Mouse (Mus musculus) splenic B cell, adult 2 months (primary cell): ENCODE measurements at regions not wholly inside any gene's neighbourhood (a gene's known extent, or its start where the extent isn't known, plus 50 kb on each side); places are given as distances from the start of the nearest gene placed in this dataset.

Source experiments
- DNase-seq: peaks from one replicate; pipeline ENCODE4 v3.0.0-alpha.2; 2011; ENCODE audit warnings: low read depth, low spot score
- H3K27me3 ChIP-seq: 2 replicates; pipeline ENCODE4 v1.6.1; 2012; ENCODE audit warnings: mild to moderate bottlenecking, low read length, moderate library complexity, mixed read lengths; ENCODE audit not compliant: control insufficient read depth, poor library complexity, insufficient read depth, severe bottlenecking
- H3K36me3 ChIP-seq: 2 replicates; pipeline ENCODE4 v1.6.1; 2012; ENCODE audit warnings: mild to moderate bottlenecking, low read length, moderate library complexity, mixed read lengths; ENCODE audit not compliant: control insufficient read depth, poor library complexity, insufficient read depth, severe bottlenecking

DNA sequence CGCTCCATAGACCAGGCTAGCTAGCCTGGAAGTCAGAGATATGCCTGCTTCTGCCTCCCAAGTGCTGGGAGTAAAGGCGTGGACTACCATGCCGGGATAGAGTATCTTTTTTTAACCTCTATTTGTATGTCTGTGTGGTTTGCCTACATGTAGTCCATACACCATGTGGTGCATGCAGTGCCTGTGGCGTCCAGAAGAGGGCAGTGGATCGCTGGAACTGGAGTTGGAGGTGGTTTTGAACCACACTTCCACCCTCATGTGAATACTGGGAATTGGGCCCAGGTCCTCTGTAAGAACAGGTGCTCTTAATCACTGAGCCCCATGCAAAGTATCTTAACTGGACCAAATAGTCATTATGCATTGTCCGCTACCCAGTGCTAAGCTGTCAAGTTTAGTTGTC, 306.2 kb downstream of the H2al1j start:
- Histone ChIP-seq H3K27me3 (no peaks in the 10 kb centered on the region), H3K36me3 (no peaks in the 10 kb centered on the region)
- DNase-seq = peak; percentile 58

GRCm38 (mm10) chrX:11644484-11644883, 316.9 kb downstream of the H2al1j start:
- Histone ChIP-seq H3K27me3 (no peaks in the 10 kb centered on the region), H3K36me3 (no peaks in the 10 kb centered on the region)
- no peak for DNase-seq

- Histone ChIP-seq H3K36me3 (no peaks in the 10 kb centered on the region), H3K27me3 (no peaks in the 10 kb centered on the region)
- peak; percentile 33 for DNase-seq
Measured at GRCm38 (mm10) chrX:11646681-11647526, 319.3 kb downstream of the H2al1j start.

DNA sequence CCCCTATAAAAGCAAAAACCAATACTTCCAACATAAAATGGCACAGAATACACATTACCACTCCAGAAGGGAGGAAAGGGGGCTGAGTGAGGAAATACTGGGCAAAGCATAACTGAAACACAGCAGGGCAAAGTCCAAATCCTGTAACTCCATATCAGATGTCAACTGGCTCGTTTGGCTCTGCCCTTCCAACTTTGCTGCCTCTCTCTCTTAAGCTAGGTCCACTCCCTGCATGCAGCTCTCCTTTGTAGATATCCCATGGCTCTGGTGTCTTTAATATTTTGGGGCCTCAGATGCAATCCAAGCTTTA, 319.9 kb downstream of the H2al1j start:
- no peak for DNase-seq
- Histone ChIP-seq H3K27me3 (no peaks in the 10 kb centered on the region), H3K36me3 (no peaks in the 10 kb centered on the region)

DNA sequence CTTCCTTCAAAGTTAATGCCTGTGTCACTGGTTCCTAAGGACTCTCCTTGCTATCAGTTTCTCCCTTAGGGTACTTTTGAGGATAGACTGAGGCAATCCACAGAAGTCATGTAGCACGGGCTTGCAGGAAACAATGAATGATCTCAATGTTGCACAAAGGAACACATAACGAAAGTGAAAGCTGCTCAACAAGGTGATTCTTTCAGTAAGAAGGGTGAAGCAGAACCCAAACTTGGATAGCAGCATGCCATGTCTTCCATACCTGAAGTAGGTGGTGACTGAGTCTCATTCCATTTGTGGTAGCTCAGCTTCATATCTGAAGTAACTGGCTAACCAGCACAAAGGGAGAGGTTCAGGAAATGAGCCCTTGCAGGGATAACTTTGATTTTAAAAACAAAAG, 325.7 kb downstream of the H2al1j start:
- no peaks in the 10 kb centered on the region for H3K36me3 ChIP-seq
- peak; percentile 19 for DNase-seq
- no peaks in the 10 kb centered on the region for H3K27me3 ChIP-seq

DNA sequence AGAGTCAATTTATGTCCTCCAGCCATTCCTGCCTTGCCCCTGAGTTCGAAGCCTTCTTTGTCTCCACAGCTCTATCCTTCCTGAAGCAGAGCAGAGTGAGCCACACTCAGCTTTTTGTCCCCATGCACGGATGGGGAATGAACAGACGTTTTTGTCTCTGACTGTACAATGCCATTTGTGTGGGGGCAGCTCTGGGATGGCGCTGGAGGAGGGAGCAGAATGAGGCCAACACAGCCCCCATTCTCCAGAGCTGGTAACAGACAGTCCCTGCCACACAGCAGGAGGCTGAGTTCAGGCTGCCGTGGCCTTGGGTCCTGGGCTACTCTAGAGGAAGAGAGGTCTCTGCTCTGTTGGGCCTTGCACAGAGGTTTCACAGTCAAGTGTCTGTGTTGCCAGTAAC, 327.4 kb downstream of the H2al1j start:
- no peak for DNase-seq
- H3K36me3 ChIP-seq = no peaks in the 10 kb centered on the region
- H3K27me3 ChIP-seq = no peaks in the 10 kb centered on the region

DNA sequence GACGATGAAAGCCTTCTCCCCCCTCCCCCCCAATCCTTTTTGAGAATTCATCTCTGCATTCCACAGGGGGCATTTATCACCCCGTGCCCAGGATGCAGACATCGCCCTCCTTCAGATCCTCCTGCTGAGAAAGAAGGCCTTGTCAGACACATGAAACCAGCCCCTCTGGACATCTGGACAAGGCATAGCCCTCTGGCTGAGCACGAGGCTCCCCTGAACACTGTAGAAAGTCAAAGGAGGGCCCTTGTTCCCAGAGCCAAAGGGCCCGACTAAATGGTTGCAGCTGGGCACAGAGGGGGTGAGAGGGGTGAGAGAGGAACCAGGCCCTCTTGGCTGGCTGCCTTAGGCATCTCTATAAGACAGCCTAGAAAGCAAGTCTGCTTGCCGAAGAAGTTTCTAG, 327.8 kb downstream of the H2al1j start:
- no peak for DNase-seq
- no peaks in the 10 kb centered on the region for H3K27me3 ChIP-seq
- no peaks in the 10 kb centered on the region for H3K36me3 ChIP-seq

GRCm38 (mm10) chrX:11657606-11658254, 330.1 kb downstream of the H2al1j start:
- Histone ChIP-seq H3K27me3 (no peaks in the 10 kb centered on the region), H3K36me3 (no peaks in the 10 kb centered on the region)
- DNase-seq = no peak

DNA sequence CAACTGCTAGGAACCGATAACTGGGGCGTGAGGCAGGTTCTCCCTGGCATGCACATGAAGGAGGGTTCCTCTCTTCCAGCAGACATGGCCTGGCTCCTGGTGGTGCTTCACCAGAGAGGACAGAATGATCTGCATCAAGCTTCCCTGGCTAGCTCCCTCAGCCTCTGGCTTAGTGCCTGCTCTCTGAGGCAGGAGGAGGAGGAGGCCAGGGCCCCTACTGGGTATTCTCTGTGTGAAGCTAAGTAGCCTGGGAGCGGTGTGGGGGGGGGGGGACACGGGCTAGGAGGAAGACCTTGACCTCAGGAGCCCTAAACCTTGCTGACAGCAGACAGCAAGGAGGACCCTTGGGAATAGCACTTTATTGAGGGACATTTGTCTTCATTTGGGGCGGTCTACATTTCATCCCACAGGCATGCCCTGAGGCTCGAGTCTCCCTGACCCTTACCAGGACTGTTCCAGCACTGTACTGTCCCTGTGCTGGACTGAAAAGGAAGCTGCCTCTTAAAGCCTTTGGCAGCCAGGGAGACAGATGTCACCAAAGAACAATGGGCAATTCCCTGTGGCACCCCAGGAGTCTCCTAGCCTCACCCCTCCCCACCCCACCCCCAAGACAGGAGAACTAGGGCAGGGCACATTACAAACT, 335.7 kb downstream of the H2al1j start:
- Histone ChIP-seq H3K27me3 (no peaks in the 10 kb centered on the region), H3K36me3 (no peaks in the 10 kb centered on the region)
- no peak for DNase-seq

- peak; percentile 31 for DNase-seq
- Histone ChIP-seq H3K36me3 (no peaks in the 10 kb centered on the region), H3K27me3 (no peaks in the 10 kb centered on the region)
Measured at GRCm38 (mm10) chrX:11664330-11665061, 336.9 kb downstream of the H2al1j start.

DNA sequence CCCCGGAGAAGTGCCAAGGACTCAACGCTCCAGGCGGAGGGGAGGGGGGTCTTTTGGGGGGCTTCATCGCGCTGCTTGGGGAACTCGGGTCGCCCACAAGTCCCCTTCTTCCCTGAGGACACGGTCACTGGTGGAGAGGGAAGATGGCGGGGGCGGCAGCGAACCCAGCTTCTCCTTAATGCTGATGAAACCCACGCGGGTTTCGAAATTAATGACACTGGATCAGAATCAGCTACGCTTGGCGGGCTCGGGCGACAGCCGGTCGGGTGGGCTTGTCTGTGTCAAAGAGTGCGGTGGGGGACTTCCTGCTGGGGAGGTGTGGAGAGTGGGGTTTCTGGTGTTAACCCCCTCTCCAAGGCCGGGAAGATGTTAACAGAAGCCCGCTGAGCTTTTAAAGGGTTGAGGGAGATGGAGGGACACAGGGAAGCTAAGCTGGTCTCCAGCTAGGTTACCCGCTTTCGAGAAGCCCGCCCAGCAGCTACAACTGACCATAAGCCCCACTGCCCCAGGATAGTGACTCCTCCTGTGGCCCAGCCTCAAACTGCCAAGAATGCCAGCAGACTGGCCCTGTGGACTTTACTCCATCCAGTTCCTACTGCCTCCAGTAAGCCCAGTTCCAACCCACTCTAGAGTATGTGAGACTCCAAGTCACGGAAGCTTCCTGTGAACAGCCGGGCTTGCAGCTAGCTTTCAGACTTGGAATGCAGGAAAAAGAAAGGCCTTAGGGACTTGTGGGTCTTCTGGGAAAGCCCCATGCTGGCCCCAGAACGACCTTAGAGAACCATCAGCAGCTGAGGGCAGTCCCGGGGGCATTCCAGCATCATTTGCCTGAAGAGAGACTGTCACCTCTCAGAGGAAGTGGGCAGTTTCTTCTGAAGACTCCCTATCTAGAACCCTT, 337.7 kb downstream of the H2al1j start:
- peak; percentile 46 for DNase-seq

GRCm38 (mm10) chrX:11666517-11666916, 338.9 kb downstream of the H2al1j start:
- DNase-seq = peak; percentile 6
- H3K27me3 ChIP-seq = no peaks in the 10 kb centered on the region
- H3K36me3 ChIP-seq = no peaks in the 10 kb centered on the region

More for the DNA sequence above, 337.7 kb downstream of the H2al1j start:
- Histone ChIP-seq H3K36me3 (no peaks in the 10 kb centered on the region), H3K27me3 (no peaks in the 10 kb centered on the region)

- no peak for DNase-seq
- H3K27me3 ChIP-seq = no peaks in the 10 kb centered on the region
- H3K36me3 ChIP-seq = no peaks in the 10 kb centered on the region
Measured at GRCm38 (mm10) chrX:11671805-11672204, 344.2 kb downstream of the H2al1j start.

GRCm38 (mm10) chrX:11678086-11678485, 350.5 kb downstream of the H2al1j start:
- H3K27me3 ChIP-seq = no peaks in the 10 kb centered on the region
- DNase-seq = no peak

More at GRCm38 (mm10) chrX:11678086-11678485, 350.5 kb downstream of the H2al1j start:
- H3K36me3 ChIP-seq = no peaks in the 10 kb centered on the region
